Mouse (Mus musculus) CH12.LX (cell line): ENCODE data around the gene Ccnb1. TPM values are rescaled to one million over a fixed set of nuclear protein-coding genes. Genes with fewer than 3 reads are reported as not detected.

Experiments
- DNase-seq: peaks from one replicate; pipeline ENCODE4 v3.0.0-alpha.2; 2013; ENCODE audit errors: extremely low read depth
- H3K27ac ChIP-seq: 2 replicates; pipeline ENCODE4 v1.5.1; 2012; ENCODE audit warnings: low read depth, mild to moderate bottlenecking, control low read depth, moderate library complexity; ENCODE audit not compliant: insufficient read depth
- H3K27me3 ChIP-seq: replicated peaks from 2 replicates; pipeline ENCODE3; 2012; ENCODE audit warnings: inconsistent platforms
- H3K36me3 ChIP-seq, 2 experiments: replicated peaks in 1 of 2; 2 replicates each; pipeline versions ENCODE3 to v1.6.1; 2012; ENCODE audit warnings: inconsistent platforms in 1 of 2, low read length in 1 of 2, mild to moderate bottlenecking in 1 of 2, mixed read lengths in 1 of 2, moderate library complexity in 1 of 2; ENCODE audit not compliant: control insufficient read depth in 1 of 2, insufficient read depth in 1 of 2
- H3K4me1 ChIP-seq, 2 experiments: 2 replicates each; pipeline ENCODE4 v1.6.1; 2012; ENCODE audit warnings: inconsistent platforms in 1 of 2, moderate library complexity in 1 of 2; ENCODE audit not compliant: insufficient read depth in 2 of 2, control insufficient read depth in 1 of 2
- H3K4me2 ChIP-seq: 2 replicates; pipeline ENCODE4 v1.6.1; 2012; ENCODE audit warnings: low read depth, mild to moderate bottlenecking, control low read depth; ENCODE audit not compliant: poor library complexity, insufficient read depth, severe bottlenecking
- H3K4me3 ChIP-seq, 3 experiments: fragments of 150-350 bp in 1 of 3; sonication (generic) in 1 of 3; replicated peaks in 1 of 3; 2 replicates each; pipeline versions ENCODE3 to v1.5.1; 2011 to 2012; ENCODE audit warnings: low read depth in 2 of 3, low read length in 2 of 3, mild to moderate bottlenecking in 2 of 3, moderate library complexity in 2 of 3, control low read depth in 1 of 3, improper control_type of control experiment in 1 of 3, inconsistent platforms in 1 of 3, mixed read lengths in 1 of 3; ENCODE audit not compliant: poor library complexity in 1 of 3
- H3K79me2 ChIP-seq: replicated peaks from 2 replicates; pipeline ENCODE4 v1.6.1; 2012; ENCODE audit warnings: mild to moderate bottlenecking, moderate library complexity; ENCODE audit not compliant: control insufficient read depth, poor library complexity, insufficient read depth, severe bottlenecking; ENCODE audit errors: extremely low read depth
- H3K9ac ChIP-seq: 2 replicates; pipeline ENCODE4 v1.6.1; 2012; ENCODE audit warnings: low read depth, mild to moderate bottlenecking, control low read depth, moderate library complexity; ENCODE audit not compliant: insufficient read depth
- H3K9me3 ChIP-seq: replicated peaks from 2 replicates; pipeline ENCODE3; 2012; ENCODE audit warnings: low read length, inconsistent platforms, mixed read lengths
- BHLHE40 ChIP-seq: IDR thresholded peaks from 2 replicates; pipeline ENCODE4 v1.6.1; 2011; ENCODE audit warnings: mild to moderate bottlenecking, low read depth, low read length, improper control_type of control experiment
- CHD2 ChIP-seq: IDR thresholded peaks from 2 replicates; pipeline ENCODE4 v1.6.1; 2011; ENCODE audit warnings: low read length, improper control_type of control experiment
- CTCF ChIP-seq, 2 experiments: IDR thresholded peaks in 1 of 2; conservative IDR thresholded peaks in 1 of 2; 2 replicates each; pipeline ENCODE4 v1.5.1; 2011 to 2012; ENCODE audit warnings: low read depth in 2 of 2, low read length in 2 of 2, improper control_type of control experiment in 1 of 2, inconsistent platforms in 1 of 2, mild to moderate bottlenecking in 1 of 2, moderate library complexity in 1 of 2
- ETS1 ChIP-seq: conservative IDR thresholded peaks from 2 replicates; pipeline ENCODE4 v1.6.1; 2012; ENCODE audit warnings: low read depth, mild to moderate bottlenecking, inconsistent platforms, low read length, improper control_type of control experiment, moderate library complexity
- IRF4 ChIP-seq: IDR thresholded peaks from 2 replicates; pipeline ENCODE4 v1.6.1; 2014; ENCODE audit warnings: low read depth, mild to moderate bottlenecking, inconsistent platforms, low read length, improper control_type of control experiment
- JUN ChIP-seq: IDR thresholded peaks from 2 replicates; pipeline ENCODE4 v1.6.1; 2011; ENCODE audit warnings: low read depth, mild to moderate bottlenecking, low read length, improper control_type of control experiment, moderate library complexity; ENCODE audit not compliant: insufficient read depth
- JUND ChIP-seq: conservative IDR thresholded peaks from 2 replicates; pipeline ENCODE4 v1.6.1; 2011; ENCODE audit warnings: low read depth, low read length, improper control_type of control experiment
- MAFK ChIP-seq: IDR thresholded peaks from 2 replicates; pipeline ENCODE4 v1.6.1; 2011; ENCODE audit warnings: low read length, improper control_type of control experiment; ENCODE audit not compliant: insufficient replicate concordance
- MAX ChIP-seq: IDR thresholded peaks from 2 replicates; pipeline ENCODE4 v1.6.1; 2011; ENCODE audit warnings: low read length, improper control_type of control experiment
- MAZ ChIP-seq: IDR thresholded peaks from 2 replicates; pipeline ENCODE4 v1.6.1; 2012; ENCODE audit warnings: low read depth, mild to moderate bottlenecking, inconsistent platforms, low read length, improper control_type of control experiment, moderate library complexity
- MYC ChIP-seq: IDR thresholded peaks from 2 replicates; pipeline ENCODE4 v1.6.1; 2011; ENCODE audit warnings: low read depth, mild to moderate bottlenecking, improper control_type of control experiment, low read length
- NELFE ChIP-seq: IDR thresholded peaks from 2 replicates; pipeline ENCODE4 v1.6.1; 2011; ENCODE audit warnings: low read depth, low read length, improper control_type of control experiment
- NRF1 ChIP-seq: IDR thresholded peaks from 2 replicates; pipeline ENCODE4 v1.6.1; 2014; ENCODE audit warnings: low read depth, mild to moderate bottlenecking, inconsistent platforms, low read length, improper control_type of control experiment, moderate library complexity
- POLR2A ChIP-seq: IDR thresholded peaks from 2 replicates; pipeline ENCODE4 v1.6.1; 2011; ENCODE audit warnings: low read depth, mild to moderate bottlenecking, improper control_type of control experiment, low read length
- POLR2AphosphoS2 ChIP-seq: IDR thresholded peaks from 2 replicates; pipeline ENCODE4 v1.6.1; 2011; ENCODE audit warnings: low read depth, low read length, improper control_type of control experiment
- RAD21 ChIP-seq: IDR thresholded peaks from 2 replicates; pipeline ENCODE4 v1.6.1; 2011; ENCODE audit warnings: low read depth, mild to moderate bottlenecking, low read length, improper control_type of control experiment, moderate library complexity
- RCOR1 ChIP-seq: conservative IDR thresholded peaks from 2 replicates; pipeline ENCODE4 v1.6.1; 2012; ENCODE audit warnings: low read depth, mild to moderate bottlenecking, inconsistent platforms, low read length, improper control_type of control experiment
- SIN3A ChIP-seq: IDR thresholded peaks from 2 replicates; pipeline ENCODE4 v1.6.1; 2012; ENCODE audit warnings: low read length, improper control_type of control experiment, inconsistent platforms
- SMC3 ChIP-seq: IDR thresholded peaks from 2 replicates; pipeline ENCODE4 v1.6.1; 2011; ENCODE audit warnings: low read depth, low read length, improper control_type of control experiment
- USF1 ChIP-seq: IDR thresholded peaks from 2 replicates; pipeline ENCODE4 v1.6.1; 2014; ENCODE audit warnings: low read depth, mild to moderate bottlenecking, inconsistent platforms, low read length, improper control_type of control experiment
- USF2 ChIP-seq: conservative IDR thresholded peaks from 2 replicates; pipeline ENCODE4 v1.6.1; 2011; ENCODE audit warnings: low read depth, low read length, improper control_type of control experiment
- ZNF384 ChIP-seq: IDR thresholded peaks from 2 replicates; pipeline ENCODE4 v1.6.1; 2012; ENCODE audit warnings: low read depth, low read length, improper control_type of control experiment, inconsistent platforms
- dilution Hi-C: fragments of 300-500 bp; cut with MboI; formaldehyde crosslinking; loops from 2 replicates; pipeline ENCODE4 v1.14.3; 2020; ENCODE audit warnings: low sequenced_read_pairs; ENCODE audit not compliant: extremely low pct_unique_long_range_greater_than_20kb, extremely low pct_ligation_motif_present
- in situ Hi-C: fragments of 300-500 bp; cut with MboI; formaldehyde crosslinking; loops from 3 replicates; pipeline ENCODE4 v1.14.3; 2019; ENCODE audit warnings: low sequenced_read_pairs, low pct_ligation_motif_present, low pct_unique_long_range_greater_than_20kb, mixed read lengths
- polyA plus RNA-seq: library from polyadenylated mRNA; unstranded; fragments of >175 nt; gene quantifications from 2 replicates; pipeline ENCODE4 v1.2.1, GENCODE M21; 2012; ENCODE audit warnings: low read depth; ENCODE audit not compliant: insufficient read length
- total RNA-seq, 2 experiments: library from RNA; depleted of rRNA; stranded (reverse); fragments of 300-350 nt in 1 of 2; fragments of >200 nt in 1 of 2; gene quantifications; 2 replicates each; pipeline ENCODE4 v1.2.3; 2012 to 2014

The Ccnb1 gene
- total and polyA plus RNA-seq, 3 experiments, result 172 to 416 (median 243) TPM

DNA sequence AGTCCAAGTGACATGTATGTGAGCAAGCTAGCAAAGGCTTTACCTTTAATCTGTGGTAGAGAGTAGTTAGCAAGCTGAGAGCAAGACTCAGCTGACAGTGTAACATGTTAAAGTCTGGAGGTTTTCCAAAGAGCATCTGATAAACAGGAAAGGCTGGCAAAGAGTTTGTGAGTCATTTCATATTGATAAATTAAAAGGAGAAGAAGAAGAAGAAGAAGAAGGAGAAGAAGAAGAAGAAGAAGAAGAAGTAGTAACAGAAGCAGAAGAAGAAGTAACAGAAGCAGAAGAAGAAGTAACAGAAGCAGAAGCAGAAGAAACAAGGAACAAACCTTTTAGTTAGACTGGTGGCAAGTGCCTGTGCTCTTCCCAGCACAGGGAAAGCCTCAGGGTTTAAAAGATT lies 48.4 kb upstream of the Ccnb1 start:
- Histone ChIP-seq H3K27ac (no peak overlapping the region), H3K9me3 (no peaks in the 10 kb centered on the region), H3K4me2 (no peak overlapping the region), H3K79me2 (peaks cover 25% of the 10 kb centered on the region), H3K4me3 (no peak overlapping the region), H3K9ac (no peak overlapping the region), H3K4me1 (peaks cover 4 to 14% of the 10 kb centered on the region in 2 experiments)
- no peak for DNase-seq
- dilution Hi-C loops, result no loop called here
- TF ChIP-seq RAD21 (no peak), POLR2A (no peak), MAX (no peak), NELFE (no peak), CTCF (conservative IDR thresholded peaks at IDR 0.05 in 1 of 2, IDR thresholded peaks at IDR 0.05 in 1 of 2; ENCODE audit: low read depth in 2 of 2, low read length in 2 of 2) (no peak), ZNF384 (no peak), SMC3 (no peak), SIN3A (no peak), USF2 (no peak), BHLHE40 (no peak), RCOR1 (no peak), NRF1 (no peak), POLR2AphosphoS2 (no peak), MAZ (no peak), JUND (no peak), IRF4 (no peak), JUN (no peak), CHD2 (no peak), MAFK (no peak)
- TF ChIP-seq, all 38 proteins: peak for 0
- in situ Hi-C loops, result no loop called here
- peaks cover 0 to 3% of the 10 kb centered on the region in 2 experiments for H3K36me3 ChIP-seq
- H3K27me3 ChIP-seq, result no peaks in the 10 kb centered on the region

DNA sequence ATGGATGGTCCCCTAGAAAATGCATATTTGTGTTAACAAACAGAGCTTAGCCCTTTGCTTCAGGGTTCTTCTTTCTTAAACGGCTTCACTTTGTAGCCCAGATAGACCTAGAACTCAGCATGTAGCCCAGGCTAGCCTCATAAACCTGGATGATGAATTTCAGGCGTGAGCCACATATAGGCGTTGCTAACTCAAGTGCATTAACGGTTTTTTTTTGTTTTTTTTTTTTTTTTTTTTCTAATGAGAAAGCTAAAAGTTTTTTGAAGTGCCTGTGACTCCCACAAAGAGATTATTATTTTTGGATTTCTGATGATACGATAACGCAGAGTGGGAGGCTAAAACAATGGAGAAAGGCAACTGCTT lies 47.3 kb upstream of the Ccnb1 start:
- Histone ChIP-seq H3K4me2 (peak overlapping the region; percentile 73; the same call in 1 of the 2 replicates), H3K27ac (no peak overlapping the region)
- TF ChIP-seq USF1 (no peak), MYC (no peak), MAFK (no peak), ZNF384 (peak; percentile 76), ETS1 (no peak), USF2 (no peak)
- TF ChIP-seq, all 38 proteins: peak for 1
- Histone ChIP-seq H3K4me3 (peak overlapping the region in 1 of 3 experiments; percentile 96), H3K36me3 (peaks cover 0 to 8% of the 10 kb centered on the region in 2 experiments), H3K9me3 (no peaks in the 10 kb centered on the region), H3K4me1 (peaks cover 6 to 21% of the 10 kb centered on the region in 2 experiments), H3K9ac (no peak overlapping the region), H3K27me3 (no peaks in the 10 kb centered on the region), H3K79me2 (peaks cover 34% of the 10 kb centered on the region)
- dilution Hi-C loops, result no loop called here
- no peak for DNase-seq
- in situ Hi-C loops, result no loop called here
